Mouse (Mus musculus): ENCODE measurements around the gene Pdik1l. TPM values are rescaled to one million over a fixed set of nuclear protein-coding genes. Genes with fewer than 3 reads are reported as not detected.

The Pdik1l gene
- polyA plus RNA-seq, 1 experiment, result 1.6 TPM

DNA sequence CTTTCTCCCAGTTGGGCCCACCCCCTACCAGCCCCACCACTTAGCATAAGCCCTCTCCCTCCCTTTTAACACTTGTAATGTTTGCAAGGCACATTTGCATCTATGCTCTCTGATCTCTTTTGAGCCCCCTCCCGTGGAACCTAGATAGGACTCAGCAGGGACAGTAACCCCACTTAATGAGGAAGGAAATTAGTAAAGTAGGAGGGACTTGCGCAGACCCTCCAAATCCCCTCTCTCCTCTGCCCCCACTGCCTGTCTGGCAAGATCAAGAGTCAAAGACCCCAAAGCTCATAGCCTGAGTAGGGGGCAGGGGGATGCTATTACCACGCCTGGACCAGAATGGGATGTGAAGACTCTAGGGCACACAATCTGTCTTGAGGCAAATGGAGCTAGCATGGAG lies 32.9 kb downstream of the Pdik1l start:
- H3K4me3 ChIP-seq, result no peak overlapping the region
- H3K36me3 ChIP-seq (ENCODE audit: control insufficient read depth, insufficient read depth), result no peaks in the 10 kb centered on the region
- H3K27me3 ChIP-seq (ENCODE audit: control insufficient read depth, insufficient read depth, insufficient read length), result peaks cover 47% of the 10 kb centered on the region
- TF ChIP-seq REST (IDR thresholded peaks at IDR 0.05; ENCODE audit: insufficient read depth, insufficient read length) (no peak), TCF3 (IDR thresholded peaks at IDR 0.05; ENCODE audit: insufficient read length, low read depth) (no peak), POLR2A (IDR thresholded peaks at IDR 0.05; ENCODE audit: insufficient read length, low read depth) (no peak), USF1 (IDR thresholded peaks at IDR 0.05; ENCODE audit: low read depth) (no peak), MYOG (IDR thresholded peaks at IDR 0.05; ENCODE audit: control insufficient read depth in 1 of 3, insufficient read depth in 1 of 3, insufficient read length in 2 of 3, low read depth in 2 of 3) (no peak), SRF (IDR thresholded peaks at IDR 0.05; ENCODE audit: control insufficient read depth, insufficient read length, low read depth) (no peak), MAX (IDR thresholded peaks at IDR 0.05; ENCODE audit: low read depth) (no peak), CEBPB (IDR thresholded peaks at IDR 0.05; ENCODE audit: insufficient read depth, poor library complexity, severe bottlenecking) (no peak)
- H3K4me2 ChIP-seq (ENCODE audit: low read depth), result no peak overlapping the region
- H3ac ChIP-seq (ENCODE audit: control insufficient read depth, insufficient read length), result no peak overlapping the region
- no peaks in the 10 kb centered on the region for H3K79me2 ChIP-seq (ENCODE audit: control insufficient read depth, insufficient read depth)

GRCm38 (mm10) chr4:134253722-134254324 lies 33.9 kb downstream of the Pdik1l start, which contains the start of gene Grrp1:
Gene Grrp1, minus strand, starts transcription at chr4:134254106.
- no peak for TF ChIP-seq POLR2A (IDR thresholded peaks at IDR 0.05; ENCODE audit: insufficient read length, low read depth)
- TF ChIP-seq CEBPB (IDR thresholded peaks at IDR 0.05; ENCODE audit: insufficient read depth, poor library complexity, severe bottlenecking), result no peak
- TF ChIP-seq TCF3 (IDR thresholded peaks at IDR 0.05; ENCODE audit: insufficient read length, low read depth), result no peak
- Histone ChIP-seq H3ac (ENCODE audit: control insufficient read depth, insufficient read length) (no peak within 1 kb of the TSS), H3K27me3 (ENCODE audit: control insufficient read depth, insufficient read depth, insufficient read length) (peaks cover 57% of the 10 kb centered on the region), H3K4me2 (ENCODE audit: low read depth) (peak within 1 kb of the TSS; percentile 32), H3K4me3 (no peak within 1 kb of the TSS), H3K79me2 (ENCODE audit: control insufficient read depth, insufficient read depth) (no peaks in the 10 kb centered on the region), H3K36me3 (ENCODE audit: control insufficient read depth, insufficient read depth) (no peaks in the 10 kb centered on the region)

DNA sequence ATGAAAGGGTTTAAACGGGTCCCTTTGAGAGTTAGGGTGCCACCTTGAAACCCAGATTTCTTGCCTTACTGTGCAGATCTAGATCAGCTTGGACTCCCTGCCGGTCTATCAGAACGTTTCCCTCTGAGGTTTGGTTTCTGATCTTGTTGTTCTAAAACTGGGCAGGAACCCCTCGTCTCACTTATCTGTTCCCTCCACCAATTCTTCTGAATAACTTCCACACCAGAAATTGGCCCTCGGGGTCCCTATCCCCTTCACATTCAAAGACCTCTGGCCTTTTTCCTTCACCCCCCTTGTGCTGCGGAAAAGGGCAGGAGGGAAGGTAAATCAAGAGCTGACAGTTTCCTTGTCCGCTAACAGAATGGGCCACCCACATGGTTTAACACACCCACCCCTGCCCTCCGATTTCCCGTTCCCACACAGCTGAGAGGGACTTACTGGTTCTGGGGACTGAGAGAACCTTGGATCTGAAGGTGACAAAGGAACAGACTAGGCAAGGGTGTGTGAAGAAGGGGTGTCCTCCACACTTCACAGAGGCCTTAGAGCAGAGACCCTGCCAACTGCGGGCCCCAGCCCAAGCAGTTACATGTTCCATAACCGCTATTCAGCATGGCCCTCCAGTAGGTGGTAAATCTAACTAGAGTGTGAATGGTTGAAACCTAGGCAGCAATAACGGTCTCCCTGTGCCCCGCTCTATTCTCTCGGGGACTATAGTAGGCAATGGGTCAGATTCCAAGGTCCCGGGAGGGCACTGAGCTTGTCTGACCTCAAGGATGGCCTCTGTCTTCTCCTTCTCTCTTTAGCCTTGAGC lies 34.6 kb downstream of the Pdik1l start:
- H3K4me2 ChIP-seq (ENCODE audit: low read depth), result peak overlapping the region; percentile 32
- TF ChIP-seq MYOD1 (IDR thresholded peaks at IDR 0.05; ENCODE audit: control insufficient read depth in 1 of 3, insufficient read length in 2 of 3, low read depth in 2 of 3) (no peak), SRF (IDR thresholded peaks at IDR 0.05; ENCODE audit: control insufficient read depth, insufficient read length, low read depth) (no peak)
- no peak overlapping the region for H3K4me3 ChIP-seq
- no peaks in the 10 kb centered on the region for H3K36me3 ChIP-seq (ENCODE audit: control insufficient read depth, insufficient read depth)
- peaks cover 64% of the 10 kb centered on the region for H3K27me3 ChIP-seq (ENCODE audit: control insufficient read depth, insufficient read depth, insufficient read length)
- no peaks in the 10 kb centered on the region for H3K79me2 ChIP-seq (ENCODE audit: control insufficient read depth, insufficient read depth)
- no peak overlapping the region for H3ac ChIP-seq (ENCODE audit: control insufficient read depth, insufficient read length)

DNA sequence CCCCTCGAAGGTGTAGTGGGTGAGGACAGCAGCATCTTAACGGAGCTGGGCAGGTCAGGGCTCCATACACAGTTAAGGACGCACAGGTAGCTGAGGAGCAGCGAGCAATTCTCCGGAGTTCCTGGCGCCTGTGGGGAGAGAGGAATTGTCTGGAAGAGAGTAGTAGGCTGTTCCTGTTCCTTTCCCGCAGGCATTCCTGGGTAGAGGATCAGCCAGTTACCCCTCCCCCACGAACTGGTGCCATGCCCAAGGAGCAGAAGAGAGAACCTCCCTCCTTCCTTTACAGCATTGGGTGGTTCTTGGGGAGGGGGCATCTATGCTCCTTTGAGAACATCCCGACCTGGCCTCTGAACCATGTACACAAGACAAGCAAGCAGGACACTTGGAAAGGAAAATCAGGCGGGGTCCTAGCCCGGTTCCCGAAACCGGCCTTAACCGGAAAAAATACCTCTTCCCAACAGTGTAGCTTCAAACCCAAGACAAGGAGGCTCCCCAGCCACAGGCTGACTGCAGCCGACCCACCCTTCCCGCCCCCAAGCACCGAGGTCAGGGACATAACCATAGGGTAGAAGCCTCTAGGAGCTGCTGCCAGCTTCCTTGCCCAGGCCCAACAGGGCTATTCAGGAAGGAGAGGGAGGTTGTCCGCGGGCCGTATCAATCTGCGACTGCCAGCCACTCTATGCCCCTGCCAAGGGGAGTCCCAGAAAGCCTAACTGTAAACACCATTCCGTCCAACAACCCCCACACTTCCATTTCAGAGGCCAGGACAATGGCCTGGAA lies 35.4 kb downstream of the Pdik1l start:
- no peaks in the 10 kb centered on the region for H3K79me2 ChIP-seq (ENCODE audit: control insufficient read depth, insufficient read depth)
- H3K36me3 ChIP-seq (ENCODE audit: control insufficient read depth, insufficient read depth), result no peaks in the 10 kb centered on the region
- no peak overlapping the region for H3K4me2 ChIP-seq (ENCODE audit: low read depth)
- H3K27me3 ChIP-seq (ENCODE audit: control insufficient read depth, insufficient read depth, insufficient read length), result peaks cover 72% of the 10 kb centered on the region
- TF ChIP-seq E2F4 (IDR thresholded peaks at IDR 0.05; ENCODE audit: insufficient read depth), result no peak
- no peak for TF ChIP-seq MYOD1 (IDR thresholded peaks at IDR 0.05; ENCODE audit: control insufficient read depth in 1 of 3, insufficient read length in 2 of 3, low read depth in 2 of 3)
- no peak for TF ChIP-seq POLR2AphosphoS2 (IDR thresholded peaks at IDR 0.05; ENCODE audit: insufficient read length, low read depth)
- TF ChIP-seq TCF12 (IDR thresholded peaks at IDR 0.05; ENCODE audit: insufficient read depth, poor library complexity, severe bottlenecking), result no peak
- TF ChIP-seq MYOG (IDR thresholded peaks at IDR 0.05; ENCODE audit: control insufficient read depth in 1 of 3, insufficient read depth in 1 of 3, insufficient read length in 2 of 3, low read depth in 2 of 3), result no peak
- no peak for TF ChIP-seq POLR2A (IDR thresholded peaks at IDR 0.05; ENCODE audit: insufficient read length, low read depth)
- TF ChIP-seq TCF3 (IDR thresholded peaks at IDR 0.05; ENCODE audit: insufficient read length, low read depth), result no peak
- TF ChIP-seq REST (IDR thresholded peaks at IDR 0.05; ENCODE audit: insufficient read depth, insufficient read length), result no peak
- no peak for TF ChIP-seq USF1 (IDR thresholded peaks at IDR 0.05; ENCODE audit: low read depth)
- TF ChIP-seq SRF (IDR thresholded peaks at IDR 0.05; ENCODE audit: control insufficient read depth, insufficient read length, low read depth), result no peak
- no peak for TF ChIP-seq MAX (IDR thresholded peaks at IDR 0.05; ENCODE audit: low read depth)
- no peak for TF ChIP-seq CEBPB (IDR thresholded peaks at IDR 0.05; ENCODE audit: insufficient read depth, poor library complexity, severe bottlenecking)
- no peak overlapping the region for H3ac ChIP-seq (ENCODE audit: control insufficient read depth, insufficient read length)
- H3K4me3 ChIP-seq, result no peak overlapping the region
